In the genomic region with DNA sequence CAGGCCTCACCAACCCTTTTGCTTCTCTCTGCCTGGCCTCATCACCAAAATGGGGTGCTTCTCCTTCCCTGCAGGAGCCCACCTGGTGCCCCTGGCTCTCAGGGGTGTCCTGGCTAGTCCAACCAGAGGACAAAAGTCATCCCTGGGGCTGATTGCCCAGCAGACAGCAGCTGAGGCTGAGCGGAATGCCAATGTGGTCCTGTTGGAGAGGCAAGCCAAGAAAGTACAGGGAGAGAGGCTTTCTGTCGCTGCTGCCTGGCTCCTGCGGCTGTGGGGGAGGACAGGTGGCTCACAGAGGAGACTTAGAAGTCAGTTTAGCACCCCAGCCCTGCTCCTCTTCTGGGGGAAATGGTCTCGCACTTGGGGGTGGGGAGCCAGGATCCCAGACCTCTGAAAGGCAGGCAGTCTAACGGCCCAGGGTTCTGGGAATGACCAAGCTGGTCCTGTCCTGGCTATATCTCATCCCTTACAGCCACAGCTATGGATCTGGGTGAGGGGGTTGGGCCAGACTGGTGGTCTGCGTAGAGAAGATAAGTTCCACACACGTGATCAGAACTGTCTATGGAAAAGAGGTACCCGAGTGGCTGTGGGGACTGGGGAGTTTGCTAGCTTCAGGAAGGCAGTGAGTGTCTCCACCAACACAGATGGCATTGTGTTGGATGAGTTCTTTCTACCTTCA, we compare ENCODE assay signal across 8 mouse cellular contexts. TPM values are rescaled to one million over a fixed set of nuclear protein-coding genes. Genes with fewer than 3 reads are reported as not detected.
A peak's percentile ranks its signal among the peaks of the same experiment; 100 is the strongest.
DNase-seq lines count a peak whose midpoint lies in the region; ATAC-seq and TF ChIP-seq lines count a peak whose summit lies in the region.

No protein-coding gene starts in this region.

- TF ChIP-seq EP300 in heart, adult 2 months (IDR thresholded peaks at IDR 0.05; ENCODE audit: insufficient read depth, low read depth, low read length), result 0 out of 2 replicates have a peak, but pooled peaks have one; percentile 7
- no peak for TF ChIP-seq EP300 in ES-Bruce4 (IDR thresholded peaks at IDR 0.05; ENCODE audit: insufficient read depth, low read depth, low read length)

- intact Hi-C loops in heart, adult 2 months (cut with DNase I), result loop anchor here (2.0 kb wide), 1 partner anchor 122 kb away; no protein-coding TSS in a partner anchor
- intact Hi-C loops in heart, postnatal 36 days (cut with DNase I), result no loop called here

- H3K9ac ChIP-seq in heart, adult 2 months (ENCODE audit: low read depth, low read length), result no peak overlapping the region
- H3K9ac ChIP-seq in ES-Bruce4 (ENCODE audit: low read depth, poor library complexity, severe bottlenecking), result no peak overlapping the region
- 0 out of 2 replicates have a peak overlapping the region, but pooled peaks have one; percentile 40 for H3K9ac ChIP-seq in embryonic facial prominence, embryonic 13.5 days
- 0 out of 2 replicates have a peak overlapping the region, but pooled peaks have one; percentile 45 for H3K9ac ChIP-seq in liver, embryonic 12.5 days

- no peak for ATAC-seq in embryonic facial prominence, embryonic 13.5 days (ENCODE audit: insufficient number of reproducible peaks, insufficient read depth, low FRiP score, low TSS enrichment, low read depth)
- peak; percentile 72 for ATAC-seq in liver, embryonic 12.5 days

- no peak for DNase-seq in heart, adult 2 months
- no peak for DNase-seq in heart, postnatal 36 days
- no peak for DNase-seq in embryo, embryonic 9.5 days (ENCODE audit: extremely low spot score)
- no peak for DNase-seq in ovary, postnatal 10 days (ENCODE audit: low spot score)
- no peak for DNase-seq in urinary bladder, postnatal 10 days (ENCODE audit: low spot score)

- no peak for TF ChIP-seq POLR2A in heart, adult 2 months (IDR thresholded peaks at IDR 0.05; ENCODE audit: insufficient read depth, low read depth, low read length)
- no peak for TF ChIP-seq POLR2A in ES-Bruce4 (IDR thresholded peaks at IDR 0.05; ENCODE audit: insufficient read depth, low read length)

- 54% methylated on average over 8 of the region's 8 CpGs for WGBS in heart, adult 2 months
- WGBS in embryonic facial prominence, embryonic 13.5 days, result 65% methylated on average over 8 of the region's 8 CpGs
- 24% methylated on average over 8 of the region's 8 CpGs for WGBS in liver, embryonic 12.5 days (ENCODE audit: insufficient replicate concordance)

- no peak for TF ChIP-seq CTCF in heart, adult 2 months (IDR thresholded peaks at IDR 0.05)
- no peak for TF ChIP-seq CTCF in ES-Bruce4 (IDR thresholded peaks at IDR 0.05; ENCODE audit: low read depth, low read length)

- no peaks in the 10 kb centered on the region for H3K27me3 ChIP-seq in heart, adult 2 months (ENCODE audit: control insufficient read depth, insufficient read depth, low read length)
- H3K27me3 ChIP-seq in ES-Bruce4 (ENCODE audit: control insufficient read depth, insufficient read depth, low read length, poor library complexity, severe bottlenecking), result no peaks in the 10 kb centered on the region
- no peaks in the 10 kb centered on the region for H3K27me3 ChIP-seq in embryonic facial prominence, embryonic 13.5 days
- H3K27me3 ChIP-seq in liver, embryonic 12.5 days (replicated peaks), result no peaks in the 10 kb centered on the region

- no peak overlapping the region for H3K4me2 ChIP-seq in embryonic facial prominence, embryonic 13.5 days
- peak overlapping the region; percentile 49 for H3K4me2 ChIP-seq in liver, embryonic 12.5 days

- no peaks in the 10 kb centered on the region; the same call in 1 of the 2 replicates for H3K36me3 ChIP-seq in heart, adult 2 months (ENCODE audit: control insufficient read depth, insufficient read depth, low read length)
- peaks cover 57% of the 10 kb centered on the region for H3K36me3 ChIP-seq in ES-Bruce4 (ENCODE audit: control insufficient read depth, insufficient read depth, low read length, poor library complexity, severe bottlenecking)
- peaks cover 96% of the 10 kb centered on the region for H3K36me3 ChIP-seq in embryonic facial prominence, embryonic 13.5 days
- peaks cover 37% of the 10 kb centered on the region for H3K36me3 ChIP-seq in liver, embryonic 12.5 days

- H3K27ac ChIP-seq in heart, adult 2 months, result peak overlapping the region; percentile 18; the same call in 1 of the 2 replicates
- H3K27ac ChIP-seq in ES-Bruce4 (ENCODE audit: insufficient read depth, low read length), result peak overlapping the region; percentile 7; the same call in 1 of the 2 replicates
- H3K27ac ChIP-seq in embryonic facial prominence, embryonic 13.5 days, result peak overlapping the region; percentile 51
- peak overlapping the region; percentile 66; the same call in 1 of the 2 replicates for H3K27ac ChIP-seq in liver, embryonic 12.5 days

- no peak overlapping the region for H3K4me3 ChIP-seq in heart, adult 2 months
- no peak overlapping the region for H3K4me3 ChIP-seq in ES-Bruce4 (ENCODE audit: low read depth, low read length)
- H3K4me3 ChIP-seq in embryonic facial prominence, embryonic 13.5 days, result no peak overlapping the region
- H3K4me3 ChIP-seq in liver, embryonic 12.5 days, result no peak overlapping the region

- H3K79me2 ChIP-seq in heart, adult 2 months (replicated peaks; ENCODE audit: control insufficient read depth, insufficient read depth, low read length), result no peaks in the 10 kb centered on the region

- H3K4me1 ChIP-seq in heart, adult 2 months (ENCODE audit: control insufficient read depth, insufficient read depth, low read length), result peaks cover 12% of the 10 kb centered on the region
- peaks cover 20% of the 10 kb centered on the region for H3K4me1 ChIP-seq in ES-Bruce4 (ENCODE audit: control insufficient read depth, insufficient read depth, low read length)
- H3K4me1 ChIP-seq in embryonic facial prominence, embryonic 13.5 days, result peaks cover 27% of the 10 kb centered on the region
- peaks cover 70% of the 10 kb centered on the region for H3K4me1 ChIP-seq in liver, embryonic 12.5 days

- no peaks in the 10 kb centered on the region for H3K9me3 ChIP-seq in ES-Bruce4 (replicated peaks; ENCODE audit: control insufficient read depth, insufficient read depth, low read length, poor library complexity, severe bottlenecking)
- H3K9me3 ChIP-seq in embryonic facial prominence, embryonic 13.5 days, result no peaks in the 10 kb centered on the region
- H3K9me3 ChIP-seq in liver, embryonic 12.5 days (replicated peaks), result no peaks in the 10 kb centered on the region

RNA-seq across cellular contexts. Expression of gene Wasf2, which starts 55.3 kb away (rescaled TPM):
- total RNA-seq in heart, adult 2 months (2021), result 10 to 100 TPM; 77.5 to 83.8 TPM
- polyA plus RNA-seq in heart, adult 2 months (2012; rRNA removed), result 34.6 and 39.7 TPM in 2 replicates
- total RNA-seq in heart, postnatal 36 days (2021), result 10 to 100 TPM; 81.4 to 89.2 TPM
- polyA plus RNA-seq in ES-Bruce4 (2011; ENCODE audit: insufficient read depth, insufficient read length, low read depth, missing spikeins), result 102 and 103 TPM in 2 replicates
- 118 and 142 TPM in 2 replicates for polyA plus RNA-seq in embryonic facial prominence, embryonic 13.5 days (2015; fragmentation: Nextera tagmentation; extraction: Ambion mirVana)
- 35.9 and 42.2 TPM in 2 replicates for polyA plus RNA-seq in liver, embryonic 12.5 days (2016; fragmentation: Nextera tagmentation; extraction: Ambion mirVana)

Comparison
In these comparisons a context has a peak if more than half of its experiments do, and no peak if none do; other contexts are left out.
1. H3K27ac ChIP-seq: peak in every context shown above with its lines; median percentile 66 in liver, embryonic 12.5 days; 51 in embryonic facial prominence, embryonic 13.5 days; 18 in heart, adult 2 months; 7 in ES-Bruce4.
2. H3K9ac ChIP-seq: peak in embryonic facial prominence, embryonic 13.5 days (single experiment) and liver, embryonic 12.5 days (single experiment); none in heart, adult 2 months (single experiment) and ES-Bruce4 (single experiment).